10 mouse cellular contexts compared by ENCODE assay signal in genomic region chr17:35016791-35017705, GRCm38 (mm10). TPM values are rescaled to one million over a fixed set of nuclear protein-coding genes. Genes with fewer than 3 reads are reported as not detected.
A peak's percentile ranks its signal among the peaks of the same experiment; 100 is the strongest.
DNase-seq lines count a peak whose midpoint lies in the region; ATAC-seq lines count a peak whose summit lies in the region.
"Had no signal": no experiment of that assay in that cellular context is flagged by ENCODE, and none has a peak within 500 bp of the region (broad histone marks: within the 10 kb centered on the region; RNA-seq: fewer than 3 reads in every experiment).

No protein-coding gene starts in this region.

- no peaks in the 10 kb centered on the region for H3K9me3 ChIP-seq in kidney, embryonic 15.5 days (replicated peaks)
- H3K9me3 ChIP-seq in liver, embryonic 13.5 days (replicated peaks): no peaks in the 10 kb centered on the region
- H3K9me3 ChIP-seq in midbrain, embryonic 10.5 days (replicated peaks): no peaks in the 10 kb centered on the region
- H3K9me3 ChIP-seq: liver, embryonic 15.5 days had no signal

- DNase-seq in cerebellum, adult 9-10 months: peak; percentile 51
- no peak for DNase-seq in cerebellum, adult 8-10 months
- no peak for DNase-seq in kidney, postnatal 14 days
- DNase-seq in cerebellum, postnatal 14 days: peak; percentile 49 to 53
- no peak for DNase-seq in liver, embryonic 13.5 days
- no peak for DNase-seq in left cerebral cortex, postnatal 14 days (ENCODE audit: low spot score in 2 of 2)
- DNase-seq in midbrain, embryonic 10.5 days (ENCODE audit: low spot score): no peak
- DNase-seq: B cell, adult 2 months had no signal

- H3K36me3 ChIP-seq in kidney, embryonic 15.5 days: peaks cover 52% of the 10 kb centered on the region
- peaks cover 54% of the 10 kb centered on the region for H3K36me3 ChIP-seq in liver, embryonic 13.5 days
- H3K36me3 ChIP-seq in midbrain, embryonic 10.5 days: peaks cover 73% of the 10 kb centered on the region

- no peak for ATAC-seq in kidney, embryonic 15.5 days (replicated peaks; ENCODE audit: low FRiP score)
- 0 out of 2 replicates have a peak, but pooled peaks have one; percentile 10 for ATAC-seq in liver, embryonic 13.5 days (ENCODE audit: low read depth)

- peaks cover 19% of the 10 kb centered on the region for H3K4me1 ChIP-seq in kidney, embryonic 15.5 days
- peaks cover 35% of the 10 kb centered on the region for H3K4me1 ChIP-seq in liver, embryonic 13.5 days (replicated peaks)
- H3K4me1 ChIP-seq in midbrain, embryonic 10.5 days: peaks cover 17% of the 10 kb centered on the region

- WGBS in kidney, embryonic 15.5 days: 77% methylated on average over 10 of the region's 10 CpGs
- WGBS in liver, embryonic 13.5 days (ENCODE audit: insufficient replicate concordance): 72% methylated on average over 10 of the region's 10 CpGs
- WGBS in midbrain, embryonic 10.5 days: 83% methylated on average over 10 of the region's 10 CpGs

- no peaks in the 10 kb centered on the region for H3K27me3 ChIP-seq in kidney, embryonic 15.5 days
- no peaks in the 10 kb centered on the region for H3K27me3 ChIP-seq in liver, embryonic 13.5 days
- H3K27me3 ChIP-seq in midbrain, embryonic 10.5 days (ENCODE audit: low read depth, poor library complexity, severe bottlenecking): no peaks in the 10 kb centered on the region
- H3K27me3 ChIP-seq: liver, embryonic 15.5 days had no signal

- H3K9ac ChIP-seq in kidney, embryonic 15.5 days: no peak overlapping the region
- no peak overlapping the region for H3K9ac ChIP-seq in liver, embryonic 13.5 days
- H3K9ac ChIP-seq: liver, embryonic 15.5 days had no signal

- intact Hi-C loops in left cerebral cortex, postnatal 14 days (cut with DNase I): no loop called here

- no peak overlapping the region for H3K4me2 ChIP-seq in kidney, embryonic 15.5 days
- no peak overlapping the region for H3K4me2 ChIP-seq in liver, embryonic 13.5 days
- H3K4me2 ChIP-seq: liver, embryonic 15.5 days had no signal

- peak overlapping the region; percentile 32; the same call in 1 of the 2 replicates for H3K27ac ChIP-seq in kidney, embryonic 15.5 days
- H3K27ac ChIP-seq in liver, embryonic 13.5 days: peak overlapping the region; percentile 47; the same call in 1 of the 2 replicates
- H3K27ac ChIP-seq in midbrain, embryonic 10.5 days (replicated peaks): no peak overlapping the region
- H3K27ac ChIP-seq: liver, embryonic 15.5 days had no signal

- H3K4me3 ChIP-seq in kidney, embryonic 15.5 days (replicated peaks): no peak overlapping the region
- H3K4me3 ChIP-seq in liver, embryonic 13.5 days (replicated peaks): no peak overlapping the region
- H3K4me3 ChIP-seq in midbrain, embryonic 10.5 days: no peak overlapping the region
- H3K4me3 ChIP-seq: liver, embryonic 15.5 days had no signal

RNA-seq across cellular contexts. Expression of gene Vwa7, which starts 0.7 kb away (rescaled TPM):
- polyA plus RNA-seq in kidney, embryonic 15.5 days (2015; fragmentation: Nextera tagmentation; extraction: Ambion mirVana): 0.19 and 0.29 TPM in 2 replicates
- polyA plus RNA-seq in liver, embryonic 13.5 days (2015; fragmentation: Nextera tagmentation; extraction: Ambion mirVana): 0.08 TPM in 2 replicates
- under 1 TPM; 0.17 to 0.24 TPM for total RNA-seq in left cerebral cortex, postnatal 14 days (2021)
- 0.19 and 0.28 TPM in 2 replicates for polyA plus RNA-seq in midbrain, embryonic 10.5 days (2016; fragmentation: Nextera tagmentation; extraction: Ambion mirVana)

RNA-seq across cellular contexts. Expression of gene Sapcd1, which starts 10.8 kb away (rescaled TPM):
- 6.2 and 6.8 TPM in 2 replicates for polyA plus RNA-seq in kidney, embryonic 15.5 days (2015; fragmentation: Nextera tagmentation; extraction: Ambion mirVana)
- polyA plus RNA-seq in liver, embryonic 13.5 days (2015; fragmentation: Nextera tagmentation; extraction: Ambion mirVana): 2.5 and 2.8 TPM in 2 replicates
- under 1 TPM in 1 of 2 experiments, not detected in 1; 0.92 TPM for total RNA-seq in left cerebral cortex, postnatal 14 days (2021)
- polyA plus RNA-seq in midbrain, embryonic 10.5 days (2016; fragmentation: Nextera tagmentation; extraction: Ambion mirVana): 7.1 and 7.7 TPM in 2 replicates

RNA-seq across cellular contexts. Expression of gene Vars, which starts 16.3 kb away (rescaled TPM):
- polyA plus RNA-seq in kidney, embryonic 15.5 days (2015; fragmentation: Nextera tagmentation; extraction: Ambion mirVana): 128 and 140 TPM in 2 replicates
- 110 and 112 TPM in 2 replicates for polyA plus RNA-seq in liver, embryonic 13.5 days (2015; fragmentation: Nextera tagmentation; extraction: Ambion mirVana)
- total RNA-seq in left cerebral cortex, postnatal 14 days (2021): 10 to 100 TPM; 43.1 to 48.6 TPM
- 177 and 210 TPM in 2 replicates for polyA plus RNA-seq in midbrain, embryonic 10.5 days (2016; fragmentation: Nextera tagmentation; extraction: Ambion mirVana)

RNA-seq across cellular contexts. Expression of gene Msh5, which starts 29.5 kb away (rescaled TPM):
- 5.2 and 5.4 TPM in 2 replicates for polyA plus RNA-seq in kidney, embryonic 15.5 days (2015; fragmentation: Nextera tagmentation; extraction: Ambion mirVana)
- 3.2 and 3.4 TPM in 2 replicates for polyA plus RNA-seq in liver, embryonic 13.5 days (2015; fragmentation: Nextera tagmentation; extraction: Ambion mirVana)
- under 1 TPM; 0.59 to 0.75 TPM for total RNA-seq in left cerebral cortex, postnatal 14 days (2021)
- polyA plus RNA-seq in midbrain, embryonic 10.5 days (2016; fragmentation: Nextera tagmentation; extraction: Ambion mirVana): 5.4 and 6.3 TPM in 2 replicates

RNA-seq across cellular contexts. Expression of gene Clic1, which starts 32.7 kb away (rescaled TPM):
- 300 and 320 TPM in 2 replicates for polyA plus RNA-seq in kidney, embryonic 15.5 days (2015; fragmentation: Nextera tagmentation; extraction: Ambion mirVana)
- 141 and 147 TPM in 2 replicates for polyA plus RNA-seq in liver, embryonic 13.5 days (2015; fragmentation: Nextera tagmentation; extraction: Ambion mirVana)
- 10 to 100 TPM; 10.1 to 13.8 TPM for total RNA-seq in left cerebral cortex, postnatal 14 days (2021)
- polyA plus RNA-seq in midbrain, embryonic 10.5 days (2016; fragmentation: Nextera tagmentation; extraction: Ambion mirVana): 216 and 217 TPM in 2 replicates

Comparison
In these comparisons a context has a peak if more than half of its experiments do, and no peak if none do; other contexts are left out.
1. DNase-seq: peak in cerebellum, adult 9-10 months (single experiment) and cerebellum, postnatal 14 days (2 of 2); none in cerebellum, adult 8-10 months (single experiment), kidney, postnatal 14 days (single experiment), liver, embryonic 13.5 days (single experiment), left cerebral cortex, postnatal 14 days (0 of 2) and midbrain, embryonic 10.5 days (single experiment).